Mouse (Mus musculus): Measurements from ENCODE around the gene Usp19. TPM values are rescaled to one million over a fixed set of nuclear protein-coding genes. Genes with fewer than 3 reads are reported as not detected.

Usp19 gene
- total RNA-seq, 1 experiment from 2014 or later: 63.1 TPM

DNA sequence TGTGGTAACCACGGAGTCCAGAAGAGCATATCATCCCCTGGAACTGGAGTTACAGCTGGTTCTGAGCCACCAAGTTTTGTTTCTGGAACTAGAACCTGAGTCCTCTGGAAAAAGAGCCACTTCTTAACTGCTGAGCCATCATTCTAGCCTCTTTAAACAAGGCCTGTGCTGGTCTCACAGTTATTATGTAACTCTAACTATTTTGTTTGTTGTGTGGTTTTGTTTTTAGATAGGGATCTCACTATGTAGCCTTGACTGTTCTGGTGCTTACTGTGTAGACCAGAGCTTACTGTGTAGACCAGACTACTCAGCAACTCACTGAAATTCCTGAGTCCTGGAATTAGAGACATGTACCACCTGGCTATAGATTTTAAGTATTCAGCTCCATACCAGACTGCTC lies 56.5 kb downstream of the Usp19 start:
- ATAC-seq (replicated peaks; ENCODE audit: low read depth, poor library complexity, severe bottlenecking): no peak

Other genes starting within 250 kb of the Usp19 start
- 7.7 and 10.9 TPM in 2 replicates for gene Dag1, start 226.6 kb upstream of the Usp19 start, total RNA-seq (2017)
- 8.2 and 9.0 TPM in 2 replicates for gene Nicn1, start 200.2 kb upstream of the Usp19 start, total RNA-seq (2017)
- 0.82 TPM in 1 of 2 replicates, not detected in the other for gene Amt, start 193.7 kb upstream of the Usp19 start, total RNA-seq (2017)
- 256 and 280 TPM in 2 replicates for gene Rhoa, start 184.5 kb upstream of the Usp19 start, total RNA-seq (2017)
- 5.4 and 7.9 TPM in 2 replicates for gene Tcta, start 184.4 kb upstream of the Usp19 start, total RNA-seq (2017)
- gene Gpx1, start 151.7 kb upstream of the Usp19 start, total RNA-seq (2017): 1,127 and 1,204 TPM in 2 replicates
- 49.2 and 75.5 TPM in 2 replicates for gene Usp4, start 142.7 kb upstream of the Usp19 start, total RNA-seq (2017)
- not detected in 2 replicates for gene 1700102P08Rik, start 97.8 kb upstream of the Usp19 start, total RNA-seq (2017)
- 0.59 and 1.4 TPM in 2 replicates for gene Ccdc36, start 62.1 kb upstream of the Usp19 start, total RNA-seq (2017)
- not detected in 2 replicates for gene BC048562, start 54.1 kb upstream of the Usp19 start, total RNA-seq (2017)
- gene Ccdc71, start 30.1 kb upstream of the Usp19 start, total RNA-seq (2017): 11.0 and 15.4 TPM in 2 replicates
- gene Klhdc8b, start 29.0 kb upstream of the Usp19 start, total RNA-seq (2017): 6.8 and 8.2 TPM in 2 replicates
- 0.15 and 0.37 TPM in 2 replicates for gene Lamb2, start 10.9 kb upstream of the Usp19 start, total RNA-seq (2017)
- gene Qars, start 17.1 kb downstream of the Usp19 start, total RNA-seq (2017): 149 and 207 TPM in 2 replicates
- 131 and 150 TPM in 2 replicates for gene Qrich1, start 26.2 kb downstream of the Usp19 start, total RNA-seq (2017)
- 317 and 371 TPM in 2 replicates for gene Impdh2, start 69.7 kb downstream of the Usp19 start, total RNA-seq (2017)
- 9.8 and 18.9 TPM in 2 replicates for gene Ndufaf3, start 76.8 kb downstream of the Usp19 start, total RNA-seq (2017)
- 37.7 and 38.8 TPM in 2 replicates for gene Dalrd3, start 79.3 kb downstream of the Usp19 start, total RNA-seq (2017)
- 22.0 and 29.5 TPM in 2 replicates for gene Wdr6, start 88.1 kb downstream of the Usp19 start, total RNA-seq (2017)
- gene P4htm, start 107.1 kb downstream of the Usp19 start, total RNA-seq (2017): 0.39 and 1.1 TPM in 2 replicates
- 50.6 and 57.8 TPM in 2 replicates for gene Arih2, start 158.8 kb downstream of the Usp19 start, total RNA-seq (2017)
- 29.1 and 39.0 TPM in 2 replicates for gene Slc25a20, start 171.5 kb downstream of the Usp19 start, total RNA-seq (2017)
- gene Prkar2a, start 198.7 kb downstream of the Usp19 start, total RNA-seq (2017): 20.1 and 28.1 TPM in 2 replicates